8 mouse cellular contexts compared by ENCODE assay signal in genomic region chr5:34647581-34647980, GRCm38 (mm10). TPM values are rescaled to one million over a fixed set of nuclear protein-coding genes. Genes with fewer than 3 reads are reported as not detected.
DNase-seq lines count a peak whose midpoint lies in the region; ATAC-seq and TF ChIP-seq lines count a peak whose summit lies in the region.

No protein-coding gene starts in this region.

- H3K27me3 ChIP-seq in neural tube, embryonic 15.5 days (replicated peaks) = no peaks in the 10 kb centered on the region
- no peaks in the 10 kb centered on the region for H3K27me3 ChIP-seq in liver, adult 2 months (ENCODE audit: control insufficient read depth, insufficient read depth, low read length)

- TF ChIP-seq CTCF in liver, adult 2 months (IDR thresholded peaks at IDR 0.05; ENCODE audit: low read depth, low read length) = peak; percentile 65

- H3K27ac ChIP-seq in neural tube, embryonic 15.5 days (replicated peaks) = no peak overlapping the region
- H3K27ac ChIP-seq in liver, adult 2 months (replicated peaks; ENCODE audit: insufficient read depth, low read depth, low read length) = no peak overlapping the region

- no peak overlapping the region for H3K9ac ChIP-seq in neural tube, embryonic 15.5 days (replicated peaks)
- H3K9ac ChIP-seq in liver, adult 2 months (ENCODE audit: low read depth, low read length) = no peak overlapping the region

- H3K79me2 ChIP-seq in liver, adult 2 months (ENCODE audit: control insufficient read depth, insufficient read depth, low read length) = no peaks in the 10 kb centered on the region

- peak; percentile 75 for DNase-seq in neural tube, embryonic 10.5 days (ENCODE audit: extremely low spot score, low spot score)
- peak; percentile 75 for DNase-seq in T-cell, adult 2 months (ENCODE audit: low spot score)
- peak; percentile 56 to 76 for DNase-seq in heart, postnatal 36 days
- DNase-seq in liver, adult 2 months (ENCODE audit: extremely low read depth, low read depth, low spot score) = peak; percentile 20
- peak; percentile 88 for DNase-seq in retina, embryonic 14.5 days (ENCODE audit: low spot score)
- no peak for DNase-seq in ovary, adult 18-20 months (ENCODE audit: low spot score)

- WGBS in neural tube, embryonic 15.5 days = 43% methylated on average over 4 of the region's 4 CpGs
- WGBS in liver, adult 2 months = 51% methylated on average over 4 of the region's 4 CpGs

- H3K4me3 ChIP-seq in neural tube, embryonic 15.5 days (replicated peaks) = no peak overlapping the region
- no peak overlapping the region for H3K4me3 ChIP-seq in liver, adult 2 months (ENCODE audit: insufficient read depth, low read depth, low read length)

- peaks cover 96% of the 10 kb centered on the region for H3K36me3 ChIP-seq in neural tube, embryonic 15.5 days
- H3K36me3 ChIP-seq in liver, adult 2 months (ENCODE audit: control insufficient read depth, insufficient read depth, low read length) = peaks cover 77% of the 10 kb centered on the region

- intact Hi-C loops in heart, postnatal 36 days (cut with DNase I) = no loop called here

- H3K4me2 ChIP-seq in neural tube, embryonic 15.5 days = no peak overlapping the region

- no peaks in the 10 kb centered on the region for H3K9me3 ChIP-seq in neural tube, embryonic 15.5 days (replicated peaks)

- TF ChIP-seq POLR2A in liver, adult 2 months (IDR thresholded peaks at IDR 0.05; ENCODE audit: extremely low read depth, insufficient read depth, low read length) = no peak

- no peaks in the 10 kb centered on the region for H3K4me1 ChIP-seq in neural tube, embryonic 15.5 days
- H3K4me1 ChIP-seq in liver, adult 2 months (ENCODE audit: control insufficient read depth, insufficient read depth, low read length) = no peaks in the 10 kb centered on the region

- ATAC-seq in neural tube, embryonic 15.5 days (ENCODE audit: low FRiP score) = no peak
- ATAC-seq in common myeloid progenitor, adult 5-6 weeks (replicated peaks; ENCODE audit: low read depth, poor library complexity, severe bottlenecking) = peak; percentile 82

RNA-seq across cellular contexts. Expression of gene Mfsd10, which starts 10.6 kb away (rescaled TPM):
- 105 and 108 TPM in 2 replicates for polyA plus RNA-seq in neural tube, embryonic 15.5 days (2015; fragmentation: Nextera tagmentation; extraction: Ambion mirVana)
- total RNA-seq in common myeloid progenitor, adult 5-6 weeks (2017) = 81.7 and 82.5 TPM in 2 replicates
- total RNA-seq in heart, postnatal 36 days (2021) = 1 to 10 TPM; 7.5 to 9.7 TPM
- total RNA-seq in liver, adult 2 months (2014; rRNA removed) = 3.9 and 4.6 TPM in 2 replicates
- 14.2 and 26.6 TPM in 2 replicates for polyA plus RNA-seq in liver, adult 2 months (2012; rRNA removed)

RNA-seq across cellular contexts. Expression of gene Nop14, which starts 12.4 kb away (rescaled TPM):
- 19.8 and 21.4 TPM in 2 replicates for polyA plus RNA-seq in neural tube, embryonic 15.5 days (2015; fragmentation: Nextera tagmentation; extraction: Ambion mirVana)
- total RNA-seq in common myeloid progenitor, adult 5-6 weeks (2017) = 72.9 and 76.4 TPM in 2 replicates
- total RNA-seq in heart, postnatal 36 days (2021) = 10 to 100 TPM; 14.1 to 14.3 TPM
- total RNA-seq in liver, adult 2 months (2014; rRNA removed) = 7.4 and 12.5 TPM in 2 replicates
- polyA plus RNA-seq in liver, adult 2 months (2012; rRNA removed) = 4.7 and 5.8 TPM in 2 replicates

RNA-seq across cellular contexts. Expression of gene Grk4, which starts 12.6 kb away (rescaled TPM):
- 3.5 and 3.7 TPM in 2 replicates for polyA plus RNA-seq in neural tube, embryonic 15.5 days (2015; fragmentation: Nextera tagmentation; extraction: Ambion mirVana)
- 0.91 and 0.92 TPM in 2 replicates for total RNA-seq in common myeloid progenitor, adult 5-6 weeks (2017)
- total RNA-seq in heart, postnatal 36 days (2021) = under 1 TPM; 0.73 to 0.78 TPM
- 0.65 and 1.6 TPM in 2 replicates for total RNA-seq in liver, adult 2 months (2014; rRNA removed)
- polyA plus RNA-seq in liver, adult 2 months (2012; rRNA removed) = 0.46 and 0.65 TPM in 2 replicates
